Mouse (Mus musculus) embryonic fibroblast, embryonic 13.5 days (primary cell): ENCODE data around the gene A4galt.

Experiments used
- CTCF ChIP-seq: IDR thresholded peaks from 2 replicates; pipeline ENCODE4 v1.5.1; 2011; ENCODE audit warnings: mild to moderate bottlenecking, control low read depth, low read length, moderate library complexity, borderline replicate concordance; ENCODE audit not compliant: insufficient read depth
- POLR2A ChIP-seq: IDR thresholded peaks from 2 replicates; pipeline ENCODE4 v1.6.1; 2011; ENCODE audit warnings: low read depth, mild to moderate bottlenecking, control low read depth, low read length, moderate library complexity

GRCm38 (mm10) chr15:83193413-83193812 is 58.2 kb downstream of the A4galt start:
- TF ChIP-seq POLR2A, result no peak
- TF ChIP-seq CTCF, result no peak
